22 mouse cellular contexts compared by ENCODE assay signal in the genomic region with DNA sequence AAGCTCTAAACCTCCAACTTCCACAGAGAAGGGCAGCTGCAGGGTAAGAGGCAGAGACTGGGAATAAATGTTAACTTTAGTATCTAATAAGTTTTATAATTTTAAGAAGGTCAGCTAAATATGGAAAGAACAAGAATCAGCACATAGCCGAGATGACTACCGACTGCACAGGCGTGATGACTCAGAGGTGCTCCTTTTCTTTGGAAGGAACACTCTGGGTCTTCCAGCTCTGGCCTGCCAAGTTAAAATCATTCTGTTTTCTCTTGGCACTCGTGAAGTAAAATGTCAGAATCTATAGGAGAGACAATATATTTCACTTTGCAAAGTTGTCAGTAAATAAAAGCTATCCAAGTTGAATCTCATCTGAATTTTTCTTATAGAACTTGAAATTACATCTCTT.
"Had no signal": no experiment of that assay in that cellular context is flagged by ENCODE, and none has a peak within 500 bp of the region (broad histone marks: within the 10 kb centered on the region; RNA-seq: fewer than 3 reads in every experiment).

No protein-coding gene starts in this region.

- ATAC-seq: hindbrain, postnatal 0 days; intestine, embryonic 16.5 days; liver, embryonic 12.5 days had no signal

- H3K4me3 ChIP-seq: heart, embryonic 10.5 days; heart, embryonic 12.5 days; hindbrain, embryonic 13.5 days; hindbrain, embryonic 15.5 days; kidney, embryonic 15.5 days; limb, embryonic 13.5 days; limb, embryonic 15.5 days; liver, embryonic 12.5 days had no signal

- DNase-seq: gastrocnemius, postnatal 14 days; heart, adult 18-20 months; heart, postnatal 10 days; kidney, adult 11 months; kidney, adult 2 months; kidney, adult 9 months; kidney, postnatal 14 days; kidney, postnatal 36 days; layer of hippocampus, adult 9-11 months; layer of hippocampus, postnatal 36 days; left cerebral cortex, postnatal 4 days had no signal

- H3K4me1 ChIP-seq: heart, embryonic 10.5 days; heart, embryonic 12.5 days; hindbrain, embryonic 13.5 days; hindbrain, embryonic 15.5 days; kidney, embryonic 15.5 days; limb, embryonic 13.5 days; limb, embryonic 15.5 days; liver, embryonic 12.5 days had no signal

- H3K27ac ChIP-seq: heart, embryonic 10.5 days; hindbrain, embryonic 13.5 days; hindbrain, embryonic 15.5 days; hindbrain, postnatal 0 days; kidney, embryonic 15.5 days; kidney, postnatal 0 days; limb, embryonic 13.5 days; limb, embryonic 15.5 days; liver, embryonic 12.5 days had no signal
